Mouse (Mus musculus): ENCODE data around the gene Rpl7a.

DNA sequence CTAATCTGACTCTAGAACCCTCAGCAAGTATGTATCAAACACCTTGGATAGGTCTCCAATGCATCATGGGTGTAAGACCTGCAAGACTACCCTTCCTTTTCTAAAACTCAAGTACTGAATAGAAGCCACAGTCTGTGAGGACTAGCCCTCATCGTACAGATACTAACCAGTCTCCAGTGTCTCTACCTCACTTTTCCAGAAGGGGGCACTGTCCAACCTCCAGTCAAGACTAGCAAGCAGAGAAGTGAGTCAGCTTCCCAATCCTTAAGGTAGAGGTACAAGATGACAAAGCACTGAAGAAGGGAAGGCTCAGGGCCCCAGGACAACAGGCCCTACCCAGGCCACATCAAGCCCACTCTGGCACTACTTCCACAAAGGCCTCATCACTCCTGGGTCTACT, 19.8 kb downstream of the Rpl7a start:
- TF ChIP-seq CTCF (IDR thresholded peaks at IDR 0.05; ENCODE audit: control insufficient read depth, insufficient read depth, insufficient read length) (peak; percentile 34), USF1 (IDR thresholded peaks at IDR 0.05; ENCODE audit: low read depth) (no peak)
